Mouse (Mus musculus): ENCODE measurements around the gene Olfr777.
"Not testable (repeated sequence)": the region's sequence is repeated elsewhere in the genome, so short reads cannot be mapped to it uniquely, and the experiment has no call there.

Olfr777 gene

DNA sequence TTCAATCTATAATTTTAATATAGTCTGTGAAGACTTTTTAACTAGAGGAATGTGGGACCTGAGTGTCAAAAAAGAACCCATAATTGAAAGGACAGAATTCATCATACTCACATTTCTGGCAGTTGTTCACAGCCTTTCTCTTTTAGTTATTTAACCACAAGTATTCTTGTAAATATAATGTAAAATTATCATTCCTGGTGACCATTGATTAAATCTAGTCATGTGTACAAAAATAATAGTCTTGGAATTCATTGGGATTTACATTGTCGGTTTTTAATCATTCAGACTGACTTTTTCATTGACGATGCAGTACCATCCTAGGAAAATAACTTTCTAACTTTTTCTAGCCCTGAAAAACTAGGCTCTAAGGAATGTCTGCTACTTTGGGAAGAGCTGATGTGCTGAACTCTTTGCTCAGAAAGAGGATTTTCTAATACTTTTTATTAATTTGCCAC is at the start of gene Olfr777:
TSS of gene Olfr777 (minus strand) at position 405 of the 455 bp plus-strand sequence.
- DNase-seq (ENCODE audit: extremely low spot score, low read depth, low spot score): no peak

DNA sequence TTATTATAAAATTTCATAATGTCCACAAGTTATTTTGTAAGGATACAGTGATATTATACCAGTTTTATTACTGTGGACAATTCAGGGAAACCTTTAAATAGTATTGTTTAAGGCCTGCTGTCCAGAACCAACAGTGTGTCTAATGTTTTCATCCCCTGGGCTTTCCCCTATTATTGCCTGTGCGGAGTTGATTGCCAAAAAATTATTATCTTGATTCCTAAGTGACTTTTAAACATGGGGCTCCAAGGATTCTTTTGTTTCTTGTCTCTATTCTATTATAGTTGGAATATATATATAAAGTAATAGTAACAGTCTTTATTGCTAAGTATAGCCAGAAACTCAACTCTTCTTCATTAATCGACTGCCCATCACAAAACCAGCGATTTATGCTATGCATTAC is 46.5 kb upstream of the Olfr777 start, which contains the start of gene Olfr780:
TSS of gene Olfr780 (plus strand) at position 301 of the 400 bp plus-strand sequence.
- DNase-seq (ENCODE audit: extremely low spot score, low read depth, low spot score): no peak

DNA sequence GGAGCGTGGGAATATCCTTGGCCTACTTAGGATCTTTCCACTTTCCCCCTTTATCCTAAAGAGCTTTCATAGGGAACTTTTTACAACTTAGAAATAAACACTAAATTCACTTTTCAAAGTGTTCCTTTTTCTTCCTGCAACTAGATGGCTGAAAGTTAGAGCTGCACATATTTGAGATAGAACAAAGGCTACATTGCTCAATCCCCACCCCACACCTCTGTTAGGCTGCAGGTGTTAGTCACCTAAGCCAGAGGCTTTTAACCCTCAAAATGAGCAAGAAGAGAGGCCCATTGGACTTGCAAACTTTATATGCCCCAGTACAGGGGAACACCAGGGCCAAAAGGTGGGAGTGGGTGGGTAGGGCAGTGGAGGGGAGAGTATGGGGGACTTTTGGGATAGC is 42.2 kb upstream of the Olfr777 start:
- not testable (repeated sequence) for DNase-seq (ENCODE audit: extremely low spot score, low read depth, low spot score)

DNA sequence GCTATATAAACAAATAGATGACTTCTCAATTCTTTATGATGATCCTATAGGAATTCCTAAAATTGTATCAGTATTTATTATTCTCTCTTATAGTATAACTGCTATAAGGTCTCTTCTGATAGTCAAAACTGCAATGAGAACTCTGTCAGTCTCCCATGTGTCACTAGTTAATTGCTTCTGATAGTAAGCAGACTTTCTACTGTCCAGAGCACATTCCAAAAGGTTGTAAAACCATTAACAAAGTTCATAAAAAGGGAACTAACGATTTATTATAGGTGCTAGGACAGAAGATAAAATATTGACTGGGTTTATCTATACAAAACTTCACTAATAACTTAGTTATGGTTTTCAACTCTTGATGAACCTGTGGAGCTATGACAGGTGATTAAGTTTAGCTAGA is 41.7 kb upstream of the Olfr777 start:
- DNase-seq (ENCODE audit: extremely low spot score, low read depth, low spot score): not testable (repeated sequence)

DNA sequence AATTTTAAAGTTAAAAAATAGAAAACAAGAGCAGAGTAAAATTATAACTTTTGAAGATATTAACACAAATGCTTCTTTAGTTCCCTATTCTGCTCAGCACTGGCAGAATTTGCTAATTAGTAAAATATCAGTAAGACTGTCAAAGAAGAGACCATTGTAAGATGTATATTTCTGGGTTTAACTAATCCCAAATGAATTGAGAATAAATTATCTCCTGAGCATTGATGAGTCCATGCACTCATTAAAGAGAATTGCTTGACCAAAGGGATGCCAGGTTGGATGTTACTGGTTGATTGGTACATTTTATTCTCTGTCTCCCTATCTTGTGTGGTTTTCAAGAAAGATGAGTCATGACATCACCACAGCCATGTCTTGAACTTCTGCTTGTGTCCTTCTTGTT is 12.5 kb downstream of the Olfr777 start, which contains the start of gene Olfr776:
TSS of gene Olfr776 (plus strand) at position 301 of the 400 bp plus-strand sequence.
- no peak for DNase-seq (ENCODE audit: extremely low spot score, low read depth, low spot score)

DNA sequence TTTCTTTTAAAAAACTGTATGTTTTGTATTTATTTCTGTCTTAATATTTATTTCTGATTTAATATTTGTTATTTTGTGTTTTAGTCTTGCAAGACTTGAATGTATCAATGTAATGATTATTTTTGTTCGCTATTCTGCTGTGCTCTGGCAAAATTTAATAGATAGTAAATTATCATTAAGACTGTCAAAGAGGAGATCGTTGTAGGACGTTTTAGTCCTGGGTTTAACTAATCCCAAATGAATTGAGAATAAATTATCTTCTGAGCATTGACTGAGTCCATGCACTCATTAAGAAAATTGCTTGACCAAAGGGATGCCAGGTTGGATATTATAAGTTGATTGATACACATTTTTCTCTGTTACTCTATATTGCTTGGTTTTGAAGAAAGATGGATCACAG is 23.2 kb downstream of the Olfr777 start, which contains the start of gene Olfr775:
TSS of gene Olfr775 (plus strand) at position 301 of the 400 bp plus-strand sequence.
- no peak for DNase-seq (ENCODE audit: extremely low spot score, low read depth, low spot score)

DNA sequence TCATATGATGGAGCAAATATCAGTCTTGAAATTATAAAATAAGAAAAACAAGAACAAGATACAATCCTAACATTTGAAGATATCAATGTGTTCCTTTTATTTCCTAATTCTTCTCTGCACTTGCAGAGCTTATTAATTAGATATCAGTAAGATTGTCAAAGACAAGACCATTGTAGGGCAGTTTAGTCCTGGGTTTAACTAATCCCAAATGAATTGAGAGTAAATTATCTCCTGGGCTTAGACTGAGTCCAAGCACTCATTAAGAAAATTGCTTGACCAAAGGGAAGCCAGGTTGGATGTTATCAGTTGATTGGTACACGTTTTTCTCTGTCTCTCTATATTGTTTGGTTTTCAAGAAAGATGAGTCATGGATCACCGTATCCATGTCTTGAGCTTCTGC is 35.4 kb downstream of the Olfr777 start, which contains the start of gene Olfr774:
TSS of gene Olfr774 (plus strand) at position 301 of the 400 bp plus-strand sequence.
- no peak for DNase-seq (ENCODE audit: extremely low spot score, low read depth, low spot score)

DNA sequence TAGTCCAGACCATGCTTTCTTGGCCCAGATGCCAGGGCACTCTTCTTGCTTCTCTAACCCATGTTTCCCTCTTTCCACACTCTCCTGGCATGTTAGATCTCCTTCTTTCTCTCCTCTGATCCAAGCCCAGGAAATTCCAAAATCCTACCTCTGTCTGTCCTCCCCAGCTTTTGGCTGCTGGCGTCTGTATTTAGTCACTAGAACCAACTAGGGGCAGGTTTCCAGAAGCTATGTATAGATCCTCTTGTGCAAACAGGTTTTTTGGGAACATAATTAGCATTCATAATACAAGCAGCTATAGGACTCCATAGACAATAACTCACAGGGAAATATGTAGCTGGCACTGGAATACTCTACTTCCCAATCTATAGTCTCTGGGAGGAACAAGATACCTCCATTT is 40.5 kb downstream of the Olfr777 start:
- no peak for DNase-seq (ENCODE audit: extremely low spot score, low read depth, low spot score)
